Mouse (Mus musculus) cerebellum, adult 2 months (tissue): ENCODE measurements at regions not wholly inside any gene's neighbourhood (a gene's known extent, or its start where the extent isn't known, plus 50 kb on each side); places are given as distances from the start of the nearest gene placed in this dataset.

Experiments used
- CTCF ChIP-seq: fragments of 200-500 bp; IDR thresholded peaks from 2 replicates; pipeline ENCODE4 v1.5.1; 2011; ENCODE audit warnings: low read depth, mild to moderate bottlenecking, control low read depth, low read length, moderate library complexity, borderline replicate concordance; ENCODE audit not compliant: insufficient read depth
- POLR2A ChIP-seq: fragments of 200-500 bp; IDR thresholded peaks from 2 replicates; pipeline ENCODE4 v1.6.1; 2011; ENCODE audit warnings: low read length, control low read depth, borderline replicate concordance; ENCODE audit not compliant: insufficient read depth

DNA sequence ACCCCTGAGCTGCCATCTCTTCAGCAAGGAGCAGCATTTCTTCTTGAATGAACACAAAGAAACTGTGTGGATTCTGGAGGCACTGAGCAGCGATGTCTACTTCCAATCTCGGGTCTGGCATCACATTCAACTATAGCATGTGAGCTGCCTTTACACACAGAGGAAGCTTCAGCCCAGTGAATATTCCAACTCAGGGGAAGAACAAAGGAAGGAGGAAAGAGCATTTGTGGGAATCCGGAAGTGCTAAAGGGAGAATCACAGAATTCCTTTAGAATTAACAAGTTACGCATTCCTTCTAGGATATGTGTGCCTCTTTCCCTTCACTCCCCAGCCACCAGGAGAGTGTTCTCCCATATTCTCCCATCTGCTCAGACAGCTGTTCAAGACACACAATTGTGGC is 111.7 kb upstream of the B3gat2 start:
- TF ChIP-seq CTCF (no peak), POLR2A (no peak)
